15 mouse cellular contexts compared by ENCODE assay signal in genomic region chr10:106380628-106381027, GRCm38 (mm10).
DNase-seq lines count a peak whose midpoint lies in the region; ATAC-seq and TF ChIP-seq lines count a peak whose summit lies in the region.
"Had no signal": no experiment of that assay in that cellular context is flagged by ENCODE, and none has a peak within 500 bp of the region (broad histone marks: within the 10 kb centered on the region; RNA-seq: fewer than 3 reads in every experiment).

No protein-coding gene starts in this region.

- no peaks in the 10 kb centered on the region for H3K36me3 ChIP-seq in heart, adult 2 months (ENCODE audit: control insufficient read depth, insufficient read depth, low read length)
- H3K36me3 ChIP-seq in heart, embryonic 10.5 days: no peaks in the 10 kb centered on the region
- H3K36me3 ChIP-seq: intestine, embryonic 15.5 days had no signal

- ATAC-seq in megakaryocyte-erythroid progenitor cell, adult 5-6 weeks (replicated peaks; ENCODE audit: low FRiP score, low TSS enrichment, poor library complexity, severe bottlenecking): no peak
- ATAC-seq: forebrain, embryonic 13.5 days; intestine, embryonic 15.5 days had no signal

- no peaks in the 10 kb centered on the region for H3K4me1 ChIP-seq in heart, adult 2 months (ENCODE audit: control insufficient read depth, insufficient read depth, low read length)
- no peaks in the 10 kb centered on the region for H3K4me1 ChIP-seq in heart, embryonic 10.5 days
- H3K4me1 ChIP-seq: forebrain, embryonic 13.5 days; intestine, embryonic 15.5 days had no signal

- no peaks in the 10 kb centered on the region for H3K27me3 ChIP-seq in heart, adult 2 months (ENCODE audit: control insufficient read depth, insufficient read depth, low read length)
- H3K27me3 ChIP-seq in heart, embryonic 10.5 days (ENCODE audit: insufficient read depth, poor library complexity, severe bottlenecking): no peaks in the 10 kb centered on the region
- H3K27me3 ChIP-seq: CH12.LX; forebrain, embryonic 13.5 days; intestine, embryonic 15.5 days had no signal

- no peak overlapping the region for H3K27ac ChIP-seq in heart, adult 2 months
- H3K27ac ChIP-seq in heart, embryonic 10.5 days: no peak overlapping the region
- H3K27ac ChIP-seq: forebrain, embryonic 13.5 days; intestine, embryonic 15.5 days had no signal

- TF ChIP-seq EP300 in heart, adult 2 months (IDR thresholded peaks at IDR 0.05; ENCODE audit: insufficient read depth, low read depth, low read length): no peak

- intact Hi-C loops in heart, adult 2 months (cut with DNase I): no loop called here
- intact Hi-C loops in left cerebral cortex, postnatal 4 days (cut with DNase I): no loop called here

- no peak for TF ChIP-seq POLR2A in heart, adult 2 months (IDR thresholded peaks at IDR 0.05; ENCODE audit: insufficient read depth, low read depth, low read length)

- no peaks in the 10 kb centered on the region for H3K79me2 ChIP-seq in heart, adult 2 months (replicated peaks; ENCODE audit: control insufficient read depth, insufficient read depth, low read length)

- H3K9ac ChIP-seq in heart, adult 2 months (ENCODE audit: low read depth, low read length): no peak overlapping the region
- H3K9ac ChIP-seq: forebrain, embryonic 13.5 days; intestine, embryonic 15.5 days had no signal

- H3K9me3 ChIP-seq in heart, embryonic 10.5 days: no peaks in the 10 kb centered on the region
- H3K9me3 ChIP-seq: forebrain, embryonic 13.5 days; intestine, embryonic 15.5 days had no signal

- peak; percentile 7 for DNase-seq in adrenal gland, postnatal 10 days
- DNase-seq in adrenal gland, adult 8-10 months: no peak
- DNase-seq in heart, adult 2 months: no peak
- no peak for DNase-seq in heart, embryonic 10.5 days (ENCODE audit: low spot score)
- peak; percentile 3 for DNase-seq in left cerebral cortex, postnatal 4 days
- DNase-seq in left cerebral cortex, adult 11 months (ENCODE audit: low spot score): no peak
- peak; percentile 39 for DNase-seq in brain, adult 2 months (ENCODE audit: low read depth, low spot score)
- DNase-seq: heart, adult 11 months; lung, adult 2 months; midbrain, embryonic 14.5 days; thymus, adult 2 months had no signal

- peak; percentile 33 for TF ChIP-seq CTCF in heart, adult 2 months (IDR thresholded peaks at IDR 0.05)

- no peak overlapping the region for H3K4me3 ChIP-seq in heart, adult 2 months
- H3K4me3 ChIP-seq in heart, embryonic 10.5 days: no peak overlapping the region
- H3K4me3 ChIP-seq: forebrain, embryonic 13.5 days; intestine, embryonic 15.5 days had no signal

- WGBS in heart, adult 2 months: 47% methylated on average over 2 of the region's 2 CpGs
- 59% methylated on average over 2 of the region's 2 CpGs for WGBS in heart, embryonic 10.5 days

Comparison
In these comparisons a context has a peak if more than half of its experiments do, and no peak if none do; other contexts are left out.
1. DNase-seq: peak in adrenal gland, postnatal 10 days (single experiment), left cerebral cortex, postnatal 4 days (single experiment) and brain, adult 2 months (single experiment); none in adrenal gland, adult 8-10 months (single experiment), heart, adult 2 months (0 of 2), heart, embryonic 10.5 days (single experiment) and left cerebral cortex, adult 11 months (single experiment).